Mouse (Mus musculus) natural killer cell, adult 2 months (primary cell): ENCODE measurements around the gene Gm10306.

Source experiments
- DNase-seq, 2 experiments: peaks; one replicate each; pipeline ENCODE4 v3.0.0; 2022; ENCODE audit warnings: low spot score in 2 of 2

The Gm10306 gene

GRCm38 (mm10) chr4:94605591-94605990 is 49.2 kb downstream of the Gm10306 start:
- DNase-seq: no peak
